Mouse (Mus musculus) urinary bladder, adult 18-20 months (tissue): Measurements from ENCODE around the gene Hcst.

Experiments
- DNase-seq, 2 experiments: peaks; one replicate each; pipeline ENCODE4 v3.0.0; 2022; ENCODE audit warnings: low spot score in 2 of 2, mixed read lengths in 2 of 2

Hcst gene

DNA sequence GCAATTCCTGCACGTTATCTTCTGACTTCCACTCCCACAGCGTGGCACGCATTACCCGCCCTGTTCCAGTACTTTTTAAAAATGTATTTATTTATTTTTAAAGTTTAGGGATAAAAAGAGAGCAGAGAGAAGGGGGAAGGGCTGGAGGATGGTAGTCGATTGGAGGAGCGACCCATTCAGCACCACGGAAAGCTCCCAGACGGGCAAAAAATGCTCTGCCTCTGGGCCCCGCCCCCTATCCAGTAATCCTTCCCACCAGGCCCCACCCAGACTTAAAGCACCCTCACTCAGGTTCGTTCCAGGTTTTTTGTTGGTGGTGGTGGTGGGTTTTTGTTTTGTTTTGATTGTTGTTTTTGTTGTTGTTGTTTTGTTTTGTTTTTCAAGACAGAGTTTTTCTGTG lies 14.6 kb upstream of the Hcst start:
- DNase-seq = no peak

DNA sequence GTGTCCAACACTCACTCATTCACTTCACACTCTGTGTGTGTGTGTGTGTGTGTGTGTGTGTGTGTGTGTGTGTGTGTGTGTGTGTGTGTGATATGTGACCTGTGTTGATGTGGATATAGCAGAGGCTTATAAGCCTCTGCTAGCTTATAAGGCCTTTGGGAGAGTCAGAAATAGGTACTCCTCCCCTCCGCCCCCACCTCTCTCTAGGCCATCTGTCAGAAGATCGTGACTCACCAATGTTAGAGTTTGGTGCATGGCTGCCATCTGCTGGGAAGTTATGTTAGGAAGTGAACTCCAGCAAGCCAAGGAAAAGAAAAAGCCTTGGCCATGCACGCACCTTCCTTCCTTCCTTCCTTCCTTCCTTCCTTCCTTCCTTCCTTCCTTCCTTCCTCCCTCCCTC lies 12.1 kb upstream of the Hcst start:
- peak in 1 of 2 experiments; percentile 15 for DNase-seq

DNA sequence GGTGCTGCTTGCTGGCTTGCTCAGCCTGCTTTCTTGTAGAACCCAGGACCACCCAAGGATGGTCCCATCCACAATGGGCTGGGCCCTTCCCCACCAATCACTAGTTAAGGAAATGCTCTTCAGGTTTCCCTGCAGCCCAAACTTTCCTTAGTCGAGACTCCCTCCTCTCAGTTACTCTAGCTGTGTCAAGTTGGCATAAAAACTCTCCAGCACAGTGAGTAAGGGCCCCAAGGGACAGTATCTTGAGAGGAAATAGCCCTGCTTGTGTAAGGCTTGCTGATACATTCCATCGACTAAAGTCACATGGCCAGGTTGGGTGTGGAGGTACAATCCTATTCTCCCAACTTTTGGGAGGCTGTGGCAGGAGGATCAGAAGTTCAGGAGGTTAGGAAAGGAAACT lies 10.5 kb upstream of the Hcst start:
- DNase-seq = no peak

DNA sequence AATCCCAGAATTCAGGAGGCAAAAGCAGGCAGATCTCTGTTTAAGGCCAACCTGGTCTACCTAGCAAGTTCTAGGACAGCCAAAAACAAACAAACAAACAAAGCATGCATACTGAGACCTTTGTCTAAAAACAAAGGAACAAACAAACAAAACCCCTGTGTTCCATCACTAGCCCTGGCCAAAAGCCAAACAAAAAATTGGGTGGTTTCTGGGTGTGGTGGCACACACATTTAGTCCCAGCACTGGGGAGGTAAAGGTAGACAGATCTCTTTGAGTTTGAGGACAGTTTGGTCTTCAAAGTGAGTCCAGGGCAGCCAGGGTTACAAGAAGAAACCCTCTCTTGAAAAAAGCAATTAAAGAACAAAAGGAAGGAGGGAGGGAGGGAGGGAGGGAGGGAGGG lies 9.7 kb upstream of the Hcst start:
- no peak for DNase-seq

DNA sequence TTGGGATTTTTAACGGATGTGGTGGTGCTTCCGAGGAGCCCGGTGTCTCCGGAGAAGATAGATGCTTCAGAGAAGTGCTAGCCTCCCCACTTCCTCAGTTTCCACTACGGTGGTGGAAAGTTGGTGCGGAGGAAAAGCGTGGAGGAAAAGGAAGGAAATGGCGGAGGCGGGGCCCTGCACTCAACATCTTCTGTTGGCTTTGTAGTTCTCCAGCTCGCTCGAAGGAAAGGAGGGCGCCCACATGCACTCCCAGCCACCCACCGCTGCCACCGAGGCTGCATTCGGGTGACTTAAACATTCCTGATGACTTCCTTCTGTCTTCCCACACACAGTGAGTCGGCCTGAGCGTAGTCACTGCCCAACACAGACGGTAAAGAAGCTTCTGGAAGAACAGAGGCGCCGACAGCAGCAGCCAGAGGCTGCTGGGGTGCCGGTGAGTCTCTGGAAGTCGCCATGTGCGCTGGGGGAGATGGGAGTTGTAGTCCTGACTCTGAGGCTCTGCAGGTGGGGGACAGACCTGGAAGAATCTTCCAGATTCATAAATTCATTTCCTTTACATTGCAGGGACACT lies 3.5 kb upstream of the Hcst start:
- DNase-seq = peak in 1 of 2 experiments; percentile 24

DNA sequence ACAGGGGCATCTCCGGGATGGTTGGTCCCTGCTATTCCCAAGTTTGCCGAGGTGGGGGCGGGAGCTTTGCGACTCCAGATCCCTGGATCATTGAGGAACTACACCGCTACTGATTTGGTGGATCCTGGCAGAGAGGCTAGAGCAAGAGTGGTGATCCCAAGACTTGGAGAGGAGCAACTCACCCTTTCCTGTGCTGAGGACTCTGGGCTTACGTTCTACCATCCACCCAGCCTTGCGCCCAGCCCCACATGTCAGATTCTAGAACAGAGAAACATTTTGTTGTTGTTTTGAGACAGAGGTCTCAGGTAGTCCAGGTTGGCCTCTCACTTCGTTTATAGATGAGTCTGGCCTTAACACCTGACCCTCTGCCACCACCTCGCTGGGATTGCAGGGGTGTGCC lies 2.9 kb upstream of the Hcst start:
- DNase-seq = peak in 1 of 2 experiments; percentile 12

DNA sequence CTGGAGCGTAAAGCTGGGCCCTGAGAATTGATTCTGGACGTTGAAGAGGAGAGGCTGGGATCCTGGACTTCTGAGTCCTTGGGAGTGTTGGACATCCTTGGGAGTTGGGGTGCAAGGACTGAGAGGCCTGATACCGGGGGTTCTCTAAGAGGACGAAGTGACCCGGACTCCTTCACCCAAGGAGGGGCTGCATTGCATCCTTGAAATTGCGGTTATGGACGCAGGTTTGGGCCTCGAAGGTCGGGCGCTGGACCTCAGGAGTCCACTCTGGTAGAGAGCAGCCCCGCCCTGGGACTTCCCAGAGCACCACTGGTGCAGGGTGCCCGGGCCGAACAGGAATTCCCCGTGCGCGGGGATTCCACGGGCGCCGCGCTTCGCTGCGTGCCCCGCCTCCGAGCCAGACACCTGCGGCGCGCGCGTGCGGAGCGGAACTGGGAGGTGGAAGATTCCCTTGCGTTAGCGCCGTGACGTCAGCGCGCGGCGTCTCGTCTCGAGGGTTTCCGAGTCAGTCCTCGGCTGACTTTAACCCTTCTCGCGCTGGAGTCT lies 2.3 kb upstream of the Hcst start:
- peak; percentile 77 to 80 for DNase-seq

DNA sequence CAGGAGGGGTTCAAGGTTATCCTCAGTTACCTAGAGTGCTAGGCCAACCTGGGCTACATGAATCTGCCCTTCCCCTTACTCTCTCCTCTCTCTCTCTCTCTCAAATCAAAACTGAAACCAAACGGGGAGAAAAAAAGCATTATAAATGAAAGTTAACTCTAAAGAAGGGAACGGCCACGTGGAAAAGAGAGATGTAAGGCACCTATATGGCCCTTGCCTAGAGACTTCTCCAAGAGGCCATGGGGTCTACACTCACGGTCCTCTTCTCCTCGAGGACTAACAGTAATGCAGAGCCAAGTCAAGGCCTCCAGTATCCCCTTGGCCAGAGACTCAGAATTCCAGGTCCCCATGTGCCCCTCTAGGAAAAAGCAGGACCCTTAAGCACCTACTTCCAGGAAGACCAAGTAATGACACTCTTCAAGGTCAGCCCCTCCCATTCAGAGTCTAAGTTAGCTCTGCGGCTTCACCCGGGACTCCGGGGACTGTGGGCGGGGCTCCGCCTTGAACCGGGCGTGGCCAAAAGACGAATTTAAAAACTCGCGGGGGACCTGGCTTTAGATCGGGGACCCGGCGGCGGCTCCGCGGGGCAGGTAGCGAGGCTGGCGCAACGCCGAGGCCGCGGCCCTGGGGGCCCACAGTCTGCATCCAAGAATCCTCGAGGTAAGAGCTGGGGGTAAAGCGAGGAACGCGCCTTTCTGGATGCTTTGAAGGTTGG lies 1.7 kb upstream of the Hcst start, which contains the start of gene Nfkbid:
TSS of gene Nfkbid (plus strand) at position 558 of the 715 bp plus-strand sequence.
- DNase-seq = peak; percentile 43 to 64

DNA sequence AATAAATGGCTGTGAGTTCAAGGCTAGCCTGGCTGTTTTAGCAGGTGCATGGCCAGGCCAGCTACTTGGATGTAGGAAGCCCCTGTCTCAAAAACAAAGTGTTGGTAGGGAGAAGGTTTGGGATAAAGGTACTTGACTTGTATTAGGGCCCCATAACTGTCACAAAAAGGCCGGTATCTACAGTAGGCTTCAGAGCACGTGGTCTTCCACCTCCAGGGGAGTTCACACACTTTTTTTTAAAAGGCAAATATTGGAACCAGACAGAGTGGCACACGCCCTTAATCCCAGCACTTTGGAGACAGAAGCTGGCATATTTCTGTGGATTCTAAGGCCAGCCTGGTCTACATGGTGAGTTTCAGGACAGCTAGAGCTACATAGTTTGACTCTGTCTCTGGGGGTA lies 1.0 kb upstream of the Hcst start:
- DNase-seq = no peak

DNA sequence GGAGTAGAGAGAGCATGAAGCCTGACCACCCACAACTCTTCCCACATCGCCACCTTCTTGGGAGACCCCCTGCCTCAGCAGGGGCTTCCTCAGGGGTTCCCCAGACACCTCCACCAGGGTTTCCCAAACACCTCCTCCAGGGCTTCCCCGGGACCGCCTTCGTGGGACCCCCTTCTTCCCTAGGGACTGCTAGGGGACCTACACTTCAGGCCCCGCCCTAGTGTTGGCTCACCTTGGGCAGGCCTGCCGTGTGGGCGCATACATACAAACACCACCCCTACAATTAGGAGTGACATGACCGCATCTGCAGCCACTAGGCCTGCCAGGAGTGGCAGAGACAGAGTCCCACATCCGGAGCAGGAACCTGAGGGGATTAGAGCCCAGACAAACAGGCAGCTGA lies 1.8 kb downstream of the Hcst start:
- no peak for DNase-seq

DNA sequence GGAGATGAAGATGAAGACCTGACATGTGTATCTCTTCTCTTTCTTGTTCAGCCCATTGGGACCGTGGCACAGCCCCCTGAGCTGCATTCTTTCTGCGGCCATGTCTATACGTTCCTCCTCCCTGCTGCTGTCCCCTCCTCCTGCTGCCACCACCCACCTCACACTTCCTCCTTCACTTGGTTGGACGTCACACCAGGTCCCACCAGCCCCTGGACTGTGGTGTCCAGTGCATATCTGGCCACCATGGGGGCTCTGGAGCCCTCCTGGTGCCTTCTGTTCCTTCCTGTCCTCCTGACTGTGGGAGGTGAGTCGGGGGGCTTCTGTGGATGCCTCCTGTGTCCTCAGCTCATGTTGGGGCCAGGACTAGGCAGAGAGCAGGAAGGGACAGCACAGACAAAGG lies 6.1 kb downstream of the Hcst start, which contains the start of gene Tyrobp:
TSS of gene Tyrobp (plus strand) at position 165 of the 400 bp plus-strand sequence.
- DNase-seq = no peak

DNA sequence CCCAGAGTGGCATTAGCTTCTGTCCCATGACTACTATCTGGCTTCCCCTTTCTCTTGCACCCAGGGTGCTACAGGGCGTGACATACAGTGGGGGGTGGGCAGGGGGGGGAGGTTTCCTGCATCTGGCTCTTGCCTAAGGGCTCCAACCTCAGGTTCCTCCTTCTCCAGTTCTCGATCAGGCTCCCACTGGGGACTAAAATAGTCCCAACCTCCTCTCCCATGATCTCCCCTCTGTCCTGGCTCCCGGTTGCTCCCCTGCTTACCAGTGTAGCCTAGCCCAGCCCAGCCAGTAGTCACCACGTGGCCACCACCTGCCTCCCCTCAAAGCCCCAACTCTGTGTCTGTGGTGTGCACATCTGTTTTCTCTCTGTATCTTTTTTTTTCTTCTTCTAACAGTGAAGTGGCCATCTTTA lies 6.9 kb downstream of the Hcst start:
- no peak for DNase-seq

DNA sequence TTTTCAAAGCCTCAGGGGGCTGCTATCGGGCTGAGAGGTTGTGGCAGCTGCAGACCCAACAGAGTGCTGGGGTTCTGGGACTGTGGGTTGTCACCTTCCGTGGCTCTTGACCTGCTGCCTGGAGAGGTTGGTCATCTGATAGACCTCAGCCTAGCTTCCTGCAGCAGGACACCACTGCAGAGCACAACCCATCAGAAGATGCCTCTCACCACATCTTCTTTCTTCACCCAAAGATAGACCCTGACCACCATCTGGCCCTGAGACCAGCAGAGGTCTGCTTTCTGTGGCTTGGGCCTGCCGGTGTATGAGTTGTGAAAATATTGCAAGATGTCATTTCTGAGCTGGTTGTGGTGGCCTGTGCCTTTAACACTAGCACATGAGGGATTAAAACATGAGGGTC lies 8.6 kb downstream of the Hcst start:
- no peak for DNase-seq

DNA sequence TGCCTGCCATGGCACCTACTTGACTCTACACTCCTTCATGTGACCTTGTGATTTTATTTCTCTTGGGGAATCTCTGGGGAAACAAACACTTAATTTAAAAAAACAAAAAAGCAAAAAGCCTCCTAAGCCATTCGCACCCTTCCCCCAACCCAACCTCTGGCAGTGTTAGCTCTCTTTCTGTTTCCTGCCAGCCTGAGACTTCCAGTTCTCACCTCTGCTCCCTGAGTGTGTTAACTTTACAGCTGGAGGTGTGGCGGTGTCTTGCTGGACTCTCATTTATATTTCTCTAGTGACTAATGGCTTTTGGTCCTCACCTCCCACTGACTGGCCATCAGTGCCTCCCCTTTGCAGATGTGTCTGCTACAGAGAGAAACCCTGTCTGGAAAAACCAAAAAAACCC lies 9.9 kb downstream of the Hcst start:
- no peak for DNase-seq

DNA sequence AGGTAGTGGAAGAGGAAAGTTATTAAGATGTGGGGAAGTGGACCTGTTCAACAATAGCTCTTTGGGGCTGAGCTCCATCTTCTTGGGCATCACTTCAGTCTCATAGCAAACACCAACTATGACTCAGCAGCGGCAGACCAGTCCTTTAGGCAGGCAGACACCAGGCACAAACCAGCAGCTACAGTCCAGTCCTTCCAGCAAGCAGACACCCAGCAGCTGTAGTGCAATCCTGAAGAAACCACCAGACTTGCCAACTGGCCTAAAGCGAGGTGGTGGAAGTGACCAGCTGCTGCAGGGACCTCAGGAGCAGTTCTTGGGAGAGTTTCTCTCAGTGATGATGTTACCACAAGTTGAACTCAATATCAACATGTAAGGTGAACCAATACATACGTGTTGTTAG lies 11.0 kb downstream of the Hcst start:
- DNase-seq = no peak

DNA sequence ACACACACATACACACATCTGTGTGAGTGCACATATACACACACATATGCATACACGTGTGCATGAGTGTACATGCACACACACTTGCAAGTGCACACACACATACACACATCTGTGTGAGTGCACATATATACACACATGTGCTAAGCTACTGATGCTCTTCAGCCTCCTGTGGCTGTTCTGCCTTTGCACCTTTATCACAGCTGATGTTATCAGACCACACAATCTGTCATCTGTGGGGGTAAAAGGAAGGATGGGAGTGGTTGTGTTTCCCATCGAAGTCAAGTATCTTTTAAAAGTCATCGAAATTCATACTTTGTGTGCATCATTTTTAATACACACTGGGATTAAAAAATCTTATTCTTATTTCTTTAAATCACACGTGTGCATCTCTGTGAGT lies 17.3 kb downstream of the Hcst start:
- no peak for DNase-seq

DNA sequence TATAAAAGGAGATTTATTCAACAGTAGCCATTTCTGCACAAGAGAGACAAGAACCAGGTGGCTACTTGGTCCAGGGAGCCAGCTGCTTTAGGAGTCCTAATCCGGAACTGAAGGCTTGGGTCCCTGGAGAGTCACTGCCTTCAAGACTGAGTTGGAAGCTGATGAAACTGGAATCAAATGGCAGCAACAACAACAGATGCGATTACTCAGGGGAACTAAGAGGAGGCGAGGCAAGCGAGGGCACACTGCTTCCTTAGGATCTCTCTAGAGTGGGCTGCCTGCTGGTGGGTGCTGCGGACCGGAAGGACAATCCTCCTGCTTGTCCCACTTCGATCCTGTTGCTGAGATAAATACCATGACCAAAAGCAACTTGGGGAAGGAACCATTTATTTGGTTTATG lies 20.0 kb downstream of the Hcst start:
- no peak for DNase-seq

DNA sequence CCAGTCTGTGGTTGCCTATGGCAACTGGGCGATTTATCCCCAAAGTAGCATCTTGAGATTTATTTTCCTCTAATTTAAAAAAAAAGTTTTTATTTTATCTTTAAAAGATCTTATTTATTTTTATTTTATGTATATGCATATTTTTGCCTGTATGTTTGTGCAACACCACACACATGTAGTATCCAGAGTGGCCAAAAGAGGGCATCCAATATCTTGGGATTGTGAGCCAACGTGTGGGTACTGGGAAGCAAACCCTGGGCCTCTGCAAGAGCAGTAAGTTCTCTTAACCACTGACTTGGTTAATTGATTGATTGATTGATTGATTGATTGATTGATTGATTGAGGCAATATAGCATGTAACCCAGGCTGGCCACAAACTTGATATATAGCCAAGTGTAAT lies 24.8 kb downstream of the Hcst start:
- DNase-seq = no peak

DNA sequence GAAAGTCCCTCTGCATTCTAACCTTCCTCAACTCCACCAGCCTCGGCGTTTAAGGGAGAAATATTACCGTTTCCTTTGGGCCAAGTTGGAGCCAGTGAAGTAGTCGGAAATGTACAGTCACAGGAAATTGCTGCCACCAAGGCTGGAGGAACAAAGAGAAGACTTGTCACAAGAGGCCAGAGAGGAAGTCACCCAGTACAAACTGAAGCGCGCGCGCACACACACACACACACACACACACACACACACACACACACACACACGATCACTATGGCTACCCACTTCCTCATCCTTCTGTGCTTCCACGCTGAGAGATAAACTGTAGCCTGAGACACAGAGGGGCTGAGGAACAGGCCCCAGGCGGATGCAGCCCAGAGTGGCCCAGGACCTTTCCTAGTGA lies 25.3 kb downstream of the Hcst start:
- no peak for DNase-seq

DNA sequence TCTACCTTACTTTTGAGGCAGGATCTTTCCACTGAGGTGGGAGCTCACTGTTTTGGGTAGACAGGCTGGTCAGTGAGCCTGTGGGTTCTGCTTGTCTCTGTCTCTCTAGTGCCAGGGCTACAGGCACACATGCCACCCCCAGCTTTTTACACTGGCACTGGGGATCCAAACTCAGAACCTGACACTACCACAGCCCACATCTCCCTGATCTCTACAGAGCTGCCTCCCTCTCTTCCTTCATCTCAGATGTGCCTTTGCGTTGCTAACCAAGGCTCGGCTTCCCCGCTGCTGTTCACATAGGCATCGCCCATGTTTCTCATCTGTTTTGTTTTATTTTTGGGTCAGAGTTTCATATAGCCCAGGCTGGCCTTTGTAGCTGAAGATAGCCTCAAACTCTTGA lies 26.0 kb downstream of the Hcst start:
- no peak for DNase-seq

DNA sequence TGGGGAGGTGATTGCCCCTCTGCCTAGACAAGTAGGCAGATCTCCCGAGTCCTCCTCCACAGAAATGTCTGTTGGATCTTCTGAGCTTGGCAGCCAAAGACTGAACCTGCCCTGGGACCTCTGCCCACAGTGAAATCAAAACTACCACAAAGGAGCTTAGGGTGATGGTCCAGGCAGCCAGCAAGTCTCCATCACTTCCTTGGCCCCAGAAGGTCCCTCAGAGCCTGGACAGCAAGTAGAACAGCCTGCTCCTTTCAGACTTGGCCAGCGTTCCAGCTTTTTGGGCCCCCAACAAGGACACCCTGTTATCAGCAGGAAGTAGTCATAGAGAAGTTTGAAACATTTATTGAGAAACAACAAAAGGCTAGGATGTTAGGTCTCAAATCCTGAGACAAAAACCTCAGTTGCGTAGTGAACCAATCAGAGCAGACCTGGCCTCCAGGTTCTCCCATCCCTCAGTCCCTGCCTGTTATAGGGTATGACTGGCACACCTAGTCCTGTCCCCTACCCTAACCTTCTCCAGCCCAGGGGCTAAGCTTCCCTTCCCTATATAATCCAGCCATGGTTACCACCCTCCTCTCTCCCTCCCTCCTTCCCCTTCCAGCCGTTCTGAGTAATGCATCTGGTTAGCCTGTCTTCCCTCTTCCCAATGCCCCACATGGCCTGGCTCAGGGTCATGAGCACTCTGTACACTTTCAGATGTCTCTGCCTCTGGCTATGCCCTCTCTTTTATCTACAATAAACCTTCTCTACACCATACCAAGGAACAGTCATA lies 26.7 kb downstream of the Hcst start:
- DNase-seq = no peak

DNA sequence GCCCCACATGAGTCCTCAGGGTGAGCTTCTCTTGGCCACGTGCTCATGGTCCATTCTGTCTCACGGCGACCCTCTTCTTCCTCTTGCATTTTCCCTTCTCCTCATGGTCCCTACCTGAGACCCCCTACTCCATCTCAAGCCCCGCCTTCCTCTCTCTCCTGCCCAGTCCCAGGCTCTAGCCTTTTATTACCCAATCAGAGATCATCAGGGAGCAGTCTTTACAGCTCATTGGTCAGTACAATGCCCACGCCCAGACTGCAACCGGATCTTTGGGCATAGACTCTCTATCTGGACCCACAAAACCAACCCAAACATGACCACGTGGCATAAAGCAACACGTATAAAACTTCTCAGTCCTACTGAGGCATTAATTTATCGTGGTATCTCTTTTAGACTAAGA lies 35.5 kb downstream of the Hcst start:
- DNase-seq = no peak

DNA sequence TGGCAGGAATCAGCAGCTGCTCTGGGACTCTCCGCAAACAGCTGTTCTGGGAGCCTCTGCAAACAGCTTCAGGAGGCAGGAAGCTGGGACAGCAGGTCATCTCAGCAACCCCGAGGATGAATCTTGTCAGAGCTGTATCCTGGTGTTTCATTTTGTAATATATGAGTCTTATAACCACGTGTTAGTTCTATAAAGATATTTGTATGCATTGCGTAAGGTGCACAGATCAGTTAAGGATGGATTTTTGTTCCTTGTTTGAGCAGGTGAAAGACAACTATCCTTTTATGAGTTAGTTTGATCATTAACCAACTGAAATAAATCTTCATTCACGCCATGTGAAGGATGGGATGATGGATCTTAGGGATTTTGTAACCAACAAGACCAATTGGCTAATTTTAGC lies 39.6 kb downstream of the Hcst start:
- DNase-seq = no peak
